Mouse (Mus musculus) lung, embryonic 14.5 days (tissue): ENCODE measurements around the gene Aatf. TPM values are rescaled to one million over a fixed set of nuclear protein-coding genes. Genes with fewer than 3 reads are reported as not detected.

ENCODE experiments used
- ATAC-seq: fragments of 200-750 bp; cut with Nextera tagmentation; 2 replicates; pipeline ENCODE4 v1.8.0; 2017; ENCODE audit warnings: mild to moderate bottlenecking, moderate TSS enrichment, moderate library complexity; ENCODE audit not compliant: insufficient read depth
- DNase-seq: peaks from one replicate; pipeline ENCODE4 v3.0.0-alpha.2; 2015
- H3K27ac ChIP-seq: fragments of 300-500 bp; sonication (generic); 2 replicates; pipeline ENCODE4 v1.5.1; 2014; ENCODE audit warnings: low read depth, mild to moderate bottlenecking, moderate library complexity
- H3K27me3 ChIP-seq: fragments of 300-500 bp; sonication (generic); 2 replicates; pipeline ENCODE4 v1.6.1; 2014; ENCODE audit warnings: low read length, control low read depth; ENCODE audit not compliant: insufficient read depth
- H3K36me3 ChIP-seq: fragments of 300-500 bp; sonication (generic); 2 replicates; pipeline ENCODE4 v1.6.1; 2014; ENCODE audit warnings: control low read depth; ENCODE audit not compliant: insufficient read depth
- H3K4me1 ChIP-seq: fragments of 300-500 bp; sonication (generic); 2 replicates; pipeline ENCODE4 v1.6.1; 2014; ENCODE audit warnings: antibody characterized with exemption, control low read depth; ENCODE audit not compliant: insufficient read depth
- H3K4me2 ChIP-seq: fragments of 300-500 bp; sonication (generic); 2 replicates; pipeline ENCODE4 v1.6.1; 2014; ENCODE audit warnings: mild to moderate bottlenecking
- H3K4me3 ChIP-seq: fragments of 300-500 bp; sonication (generic); 2 replicates; pipeline ENCODE4 v1.5.1; 2014; ENCODE audit warnings: low read depth, low read length
- H3K9ac ChIP-seq: fragments of 300-500 bp; sonication (generic); 2 replicates; pipeline ENCODE4 v1.6.1; 2014
- H3K9me3 ChIP-seq: fragments of 300-500 bp; sonication (generic); 2 replicates; pipeline ENCODE4 v1.6.1; 2016; ENCODE audit warnings: low read depth, low read length, control low read depth
- CTCF ChIP-seq: IDR thresholded peaks from 2 replicates; pipeline ENCODE4 v1.5.1; 2016; ENCODE audit warnings: antibody characterized with exemption, low read depth
- WGBS: fragments of 180-500 bp; shearing (Covaris S2); extraction: QIAGEN DNeasy Blood & Tissue Kit; methylation state at CpG from one replicate; pipeline ENCODE4 v1.1.7; 2014; 5-methylcytosine and 5-hydroxymethylcytosine counted together
- polyA plus RNA-seq: library from polyadenylated mRNA; unstranded; fragments of >200 nt; fragmentation: Nextera tagmentation; extraction: Ambion mirVana; gene quantifications from 2 replicates; pipeline ENCODE4 v1.2.1, GENCODE M21; 2014

Aatf gene
- polyA plus RNA-seq, 1 experiment from 2014 or later, result 44.9 TPM

DNA sequence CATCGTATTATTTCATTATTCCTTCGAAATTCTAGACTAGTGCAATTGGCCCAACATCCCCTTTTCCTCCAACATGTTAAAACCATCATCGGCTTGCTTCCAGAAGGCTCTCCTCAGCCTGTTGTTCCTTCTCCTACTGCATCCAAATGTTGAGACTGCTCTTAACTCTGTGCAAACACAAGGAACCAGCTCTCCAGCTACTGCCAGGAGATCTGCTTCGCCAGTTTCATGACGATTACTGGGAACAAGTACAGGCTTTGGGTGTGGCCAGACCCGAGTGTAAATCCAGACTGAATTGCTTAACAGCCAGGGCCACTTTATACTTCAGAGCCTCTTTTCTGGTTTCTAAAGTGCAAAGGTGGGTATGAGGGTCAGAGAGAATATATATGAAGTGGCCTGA is 124.0 kb downstream of the Aatf start:
- Histone ChIP-seq H3K27ac (no peak overlapping the region), H3K4me2 (no peak overlapping the region), H3K36me3 (peaks cover 28% of the 10 kb centered on the region), H3K27me3 (no peaks in the 10 kb centered on the region), H3K9me3 (no peaks in the 10 kb centered on the region), H3K9ac (no peak overlapping the region), H3K4me3 (no peak overlapping the region), H3K4me1 (no peaks in the 10 kb centered on the region)
- DNase-seq (peak; percentile 15), ATAC-seq (no peak)
- 74% methylated on average over 6 of the region's 6 CpGs for WGBS
- no peak for TF ChIP-seq CTCF

DNA sequence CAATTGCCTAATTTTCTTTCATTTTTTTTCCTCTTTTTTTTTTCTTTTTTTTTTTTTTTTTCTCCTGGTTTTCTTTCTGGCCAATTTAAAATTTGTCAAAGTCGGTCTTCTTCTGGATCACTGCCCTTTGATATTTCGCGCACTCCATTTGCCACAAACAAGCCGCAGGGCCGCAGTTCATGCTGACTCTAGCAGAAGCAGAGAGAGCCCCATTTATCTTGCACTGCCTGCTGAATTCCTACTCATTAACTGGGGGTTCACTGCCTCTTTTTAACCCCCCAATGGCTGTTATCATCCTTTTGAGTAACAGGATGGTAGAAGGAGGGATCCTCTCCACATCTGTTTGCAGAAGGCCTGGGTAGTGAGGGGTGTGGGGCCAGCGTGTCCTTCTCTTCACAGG is 129.4 kb downstream of the Aatf start:
- Histone ChIP-seq H3K36me3 (peaks cover 23% of the 10 kb centered on the region; the same call in 1 of the 2 replicates), H3K4me1 (no peaks in the 10 kb centered on the region), H3K9ac (no peak overlapping the region), H3K9me3 (no peaks in the 10 kb centered on the region), H3K4me2 (no peak overlapping the region), H3K27ac (no peak overlapping the region), H3K4me3 (no peak overlapping the region), H3K27me3 (no peaks in the 10 kb centered on the region)
- no peak for ATAC-seq
- no peak for DNase-seq
- no peak for TF ChIP-seq CTCF
- 84% methylated on average over 6 of the region's 6 CpGs for WGBS

DNA sequence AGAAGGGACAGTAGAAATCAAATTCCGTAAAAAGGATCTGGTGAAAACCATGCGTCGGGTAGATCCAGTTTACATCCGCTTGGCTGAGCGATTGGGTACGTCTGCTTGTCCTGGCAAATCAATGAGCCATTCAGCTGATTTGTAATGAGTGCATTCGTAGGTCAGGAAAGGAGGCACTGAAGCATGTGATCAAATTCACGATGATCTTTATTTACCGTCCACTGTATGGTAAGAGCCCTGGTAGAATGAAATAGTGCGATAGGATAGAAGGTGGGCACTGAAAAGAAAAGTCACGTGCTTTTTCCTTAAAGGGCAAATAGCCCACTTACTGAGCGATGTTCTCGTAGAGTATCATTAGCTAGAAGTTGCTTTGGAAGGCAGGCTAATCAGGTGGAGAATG is 130.9 kb downstream of the Aatf start:
- Histone ChIP-seq H3K27me3 (no peaks in the 10 kb centered on the region), H3K27ac (no peak overlapping the region), H3K4me1 (no peaks in the 10 kb centered on the region), H3K36me3 (peaks cover 19% of the 10 kb centered on the region; the same call in 1 of the 2 replicates), H3K4me2 (no peak overlapping the region), H3K9ac (no peak overlapping the region), H3K4me3 (no peak overlapping the region), H3K9me3 (no peaks in the 10 kb centered on the region)
- no peak for TF ChIP-seq CTCF
- WGBS, result 90% methylated on average over 13 of the region's 13 CpGs
- ATAC-seq, result no peak
- no peak for DNase-seq

DNA sequence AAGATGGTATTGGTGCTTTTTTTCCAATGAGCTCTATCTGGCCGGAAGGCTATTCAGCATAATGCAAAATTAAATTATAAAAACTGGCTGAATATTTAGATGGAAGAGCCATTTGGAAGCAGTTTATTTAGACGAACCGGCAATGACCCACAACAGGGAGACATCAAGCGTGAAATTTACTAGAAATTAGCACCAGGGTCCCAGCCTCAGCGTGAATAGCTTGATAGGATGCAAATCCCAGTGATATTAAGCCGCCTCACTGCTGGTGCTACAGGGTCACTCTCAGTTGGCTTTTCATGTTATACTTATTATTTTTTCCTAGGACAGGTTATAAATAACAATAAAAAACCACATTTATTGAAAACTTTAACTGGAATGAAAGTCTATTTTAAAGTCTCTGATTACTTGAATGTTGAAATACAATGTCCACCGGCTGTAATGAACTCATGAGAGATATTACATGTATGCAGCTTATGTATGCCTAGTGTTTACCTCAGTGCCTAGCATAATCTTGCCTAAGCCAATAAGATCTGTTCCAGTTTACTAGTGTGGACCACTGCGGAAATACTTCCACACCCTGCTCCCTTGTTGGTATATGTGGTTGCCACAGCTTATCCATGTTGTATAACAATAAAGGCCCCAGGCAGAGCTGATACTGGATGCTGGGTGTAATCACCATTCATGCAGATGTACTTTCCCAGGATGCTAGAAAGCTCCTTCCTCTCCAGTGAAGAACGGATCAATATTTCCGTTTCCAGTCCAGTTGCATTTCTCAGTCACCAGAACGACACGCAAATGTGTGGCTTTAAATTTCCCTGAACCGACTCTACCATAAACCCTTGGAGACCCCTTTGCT is 136.6 kb downstream of the Aatf start:
- H3K4me1 ChIP-seq, result no peaks in the 10 kb centered on the region
- ATAC-seq (no peak), DNase-seq (no peak)
- no peak overlapping the region for H3K4me2 ChIP-seq
- H3K27ac ChIP-seq, result no peak overlapping the region
- H3K27me3 ChIP-seq, result no peaks in the 10 kb centered on the region
- TF ChIP-seq CTCF, result no peak
- 88% methylated on average over 13 of the region's 13 CpGs for WGBS
- no peak overlapping the region for H3K9ac ChIP-seq
- no peaks in the 10 kb centered on the region for H3K9me3 ChIP-seq
- H3K4me3 ChIP-seq, result no peak overlapping the region
- H3K36me3 ChIP-seq, result peaks cover 12% of the 10 kb centered on the region; the same call in 1 of the 2 replicates

DNA sequence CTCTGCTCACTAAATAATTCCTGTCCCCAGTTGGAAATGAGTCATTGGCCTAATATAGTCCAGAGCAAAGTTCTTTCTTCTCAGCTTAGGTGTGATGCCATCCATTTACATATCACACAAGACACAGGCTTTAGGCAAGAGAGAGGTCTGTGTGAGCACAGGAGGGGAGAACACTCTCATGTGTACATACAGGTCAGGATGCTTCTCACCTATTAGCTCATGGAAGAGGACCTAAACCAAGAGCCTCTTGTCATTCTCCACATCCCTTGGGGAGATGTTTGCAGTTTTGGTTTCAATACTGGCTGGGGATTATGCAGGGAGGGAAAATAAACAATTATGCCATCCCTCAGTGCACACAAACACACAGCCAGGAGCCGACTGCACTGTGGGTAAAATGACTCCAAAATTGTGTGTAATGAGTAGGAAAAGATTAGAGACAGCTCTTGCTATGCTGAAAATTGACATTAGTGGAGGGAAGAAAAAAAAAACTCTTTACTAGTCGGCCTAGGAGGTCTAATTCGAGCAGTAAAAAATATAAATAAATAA is 137.3 kb downstream of the Aatf start:
- no peaks in the 10 kb centered on the region for H3K9me3 ChIP-seq
- H3K9ac ChIP-seq, result no peak overlapping the region
- no peak overlapping the region for H3K27ac ChIP-seq
- peaks cover 14% of the 10 kb centered on the region; the same call in 1 of the 2 replicates for H3K36me3 ChIP-seq
- no peak overlapping the region for H3K4me3 ChIP-seq
- WGBS, result 62% methylated on average over 3 of the region's 3 CpGs
- no peaks in the 10 kb centered on the region for H3K27me3 ChIP-seq
- no peak for ATAC-seq
- no peak for TF ChIP-seq CTCF
- H3K4me2 ChIP-seq, result no peak overlapping the region
- no peaks in the 10 kb centered on the region for H3K4me1 ChIP-seq
- no peak for DNase-seq

DNA sequence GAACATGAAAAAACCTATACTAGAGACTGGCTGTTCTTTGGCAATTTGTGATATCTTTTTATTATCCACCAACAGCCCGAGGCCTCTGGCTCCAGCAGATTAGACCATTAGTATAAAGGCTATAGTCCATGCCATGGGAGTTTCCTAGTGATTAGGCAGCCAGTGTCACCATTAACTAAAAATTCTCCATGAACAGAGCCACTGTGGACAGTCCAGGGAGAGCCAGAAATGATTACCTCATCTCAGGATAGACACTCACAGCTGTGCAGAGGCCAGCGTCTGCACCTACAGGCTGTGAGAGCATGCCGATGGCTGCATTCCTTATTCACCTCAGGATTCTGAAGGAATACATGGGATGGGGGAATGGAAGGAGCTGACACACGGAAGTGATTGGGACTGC is 140.2 kb downstream of the Aatf start:
- DNase-seq (no peak), ATAC-seq (no peak)
- WGBS, result 87% methylated on average over 4 of the region's 4 CpGs
- Histone ChIP-seq H3K27me3 (no peaks in the 10 kb centered on the region), H3K9me3 (no peaks in the 10 kb centered on the region), H3K9ac (no peak overlapping the region), H3K4me2 (no peak overlapping the region), H3K27ac (no peak overlapping the region), H3K4me3 (no peak overlapping the region), H3K36me3 (peaks cover 23% of the 10 kb centered on the region; the same call in 1 of the 2 replicates), H3K4me1 (no peaks in the 10 kb centered on the region)
- TF ChIP-seq CTCF, result no peak

Other genes with a start within 250 kb of the Aatf start
- not detected in 2 replicates for gene Lhx1, start 12.0 kb upstream of the Aatf start, polyA plus RNA-seq